Mouse (Mus musculus) right cerebral cortex, postnatal 36 days (tissue): Measurements from ENCODE around the gene Emg1.
"Not testable (repeated sequence)": the region's sequence is repeated elsewhere in the genome, so short reads cannot be mapped to it uniquely, and the experiment has no call there.

ENCODE experiments used
- DNase-seq, 2 experiments: peaks; one replicate each; pipeline ENCODE4 v3.0.0; 2022; ENCODE audit warnings: low spot score in 2 of 2, mixed read lengths in 1 of 2

Gene Emg1

DNA sequence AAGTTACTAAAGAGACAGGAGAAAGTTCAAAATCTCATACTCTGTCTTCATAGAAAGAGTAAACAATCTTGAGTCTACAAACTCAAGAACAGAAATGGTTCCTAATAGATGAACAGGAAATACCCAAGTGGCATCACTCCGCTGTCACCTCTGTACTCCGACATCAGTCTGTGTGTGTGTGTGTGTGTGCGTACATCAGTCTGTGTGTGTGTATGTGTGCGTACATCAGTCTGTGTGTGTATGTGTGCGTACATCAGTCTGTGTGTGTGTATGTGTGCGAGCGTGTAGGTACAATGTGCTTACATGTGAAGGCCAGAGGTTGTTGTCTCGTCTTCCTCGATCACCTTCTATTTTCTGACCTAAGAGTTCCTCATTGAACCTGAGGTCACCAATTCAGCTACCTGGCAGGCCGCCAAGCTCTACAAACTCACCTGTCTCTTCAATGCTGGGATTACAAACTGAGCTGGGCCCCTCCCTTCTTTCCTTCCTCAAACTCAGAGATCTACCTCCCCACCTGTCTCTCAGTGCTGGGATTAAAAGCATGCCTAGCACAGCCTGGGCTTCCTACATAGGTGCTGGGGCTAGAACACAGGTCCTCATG is 3.6 kb downstream of the Emg1 start:
- DNase-seq, result no peak

DNA sequence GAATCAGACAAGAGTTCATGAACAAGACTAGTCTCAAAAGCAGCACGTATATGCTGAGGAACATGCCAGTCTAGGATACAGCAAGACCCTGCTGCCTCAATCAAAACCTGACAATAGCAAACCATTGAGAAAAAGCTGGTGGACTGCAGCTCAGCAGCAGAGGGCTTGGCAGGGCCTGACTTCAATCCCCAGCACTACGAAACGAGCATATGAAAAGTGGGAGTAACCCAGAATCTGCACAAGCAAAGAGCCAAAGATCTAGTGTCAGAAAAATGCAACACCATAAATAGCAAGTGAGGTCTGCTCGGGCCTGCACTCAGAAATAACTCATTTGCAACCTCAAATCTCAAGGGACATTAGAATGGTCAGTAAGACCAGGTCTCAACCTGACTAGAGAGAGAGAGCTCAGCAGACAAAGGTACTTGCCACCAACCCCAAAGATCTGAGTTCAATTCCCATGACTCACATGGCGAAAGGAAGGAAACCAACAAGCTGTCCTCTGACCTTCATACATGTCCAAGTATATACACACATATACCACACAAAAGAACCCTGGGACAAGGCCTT is 5.8 kb downstream of the Emg1 start:
- DNase-seq, result no peak

DNA sequence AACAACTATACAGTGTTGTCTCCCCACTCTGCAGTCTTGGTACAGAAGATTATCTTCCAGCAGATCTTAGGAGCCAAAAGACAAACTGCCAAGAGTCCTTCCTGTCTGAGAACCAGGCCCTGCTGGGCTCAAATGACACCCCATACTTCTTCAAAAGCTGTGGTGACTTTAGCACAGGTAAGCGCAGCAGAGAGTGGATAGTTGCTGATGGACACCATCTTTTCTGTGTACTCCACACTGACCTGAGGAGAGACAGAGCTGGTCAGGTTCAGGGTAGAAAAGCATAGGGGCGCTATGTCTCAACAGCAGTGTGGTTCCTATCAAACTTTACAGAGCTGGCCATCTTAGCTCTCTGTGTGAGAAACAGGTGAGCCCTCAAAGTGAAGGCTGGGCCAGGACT is 7.6 kb downstream of the Emg1 start:
- DNase-seq, result no peak

DNA sequence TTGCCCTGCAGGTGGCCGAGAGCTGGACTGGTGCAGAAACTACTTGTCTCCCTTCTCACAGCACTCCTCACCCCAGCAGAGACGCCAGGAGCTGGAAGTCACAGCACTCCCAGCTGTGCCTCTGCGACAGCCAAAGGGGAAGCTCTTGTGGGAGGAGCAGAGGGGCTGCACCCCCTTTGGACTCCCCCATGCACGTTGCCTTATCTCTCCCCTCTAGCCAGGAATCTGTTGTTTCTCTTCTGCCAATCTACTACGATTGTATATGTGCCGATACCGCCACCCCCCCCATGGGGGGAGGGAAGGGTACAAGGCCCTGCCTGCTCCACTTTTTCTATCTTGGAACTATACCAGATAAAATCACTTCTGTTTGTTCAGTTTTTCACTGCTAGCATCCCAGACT is 8.2 kb downstream of the Emg1 start:
- no peak for DNase-seq

DNA sequence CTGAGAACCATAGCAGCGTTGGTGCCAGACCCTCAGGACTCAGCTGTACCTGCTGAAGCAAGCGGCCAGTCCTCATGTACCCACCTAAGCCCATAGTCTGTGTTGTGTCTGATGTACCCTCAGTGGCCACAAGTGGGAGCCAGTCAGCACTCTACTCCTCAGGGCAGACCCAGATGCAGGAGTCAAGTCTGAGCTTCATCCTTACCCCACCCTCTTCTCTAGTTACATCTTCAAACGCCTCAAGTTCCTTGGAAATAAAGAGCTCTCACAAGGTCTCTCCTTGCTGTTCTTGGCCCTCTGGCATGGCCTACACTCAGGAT is 9.2 kb downstream of the Emg1 start:
- peak; percentile 41 to 60 for DNase-seq

DNA sequence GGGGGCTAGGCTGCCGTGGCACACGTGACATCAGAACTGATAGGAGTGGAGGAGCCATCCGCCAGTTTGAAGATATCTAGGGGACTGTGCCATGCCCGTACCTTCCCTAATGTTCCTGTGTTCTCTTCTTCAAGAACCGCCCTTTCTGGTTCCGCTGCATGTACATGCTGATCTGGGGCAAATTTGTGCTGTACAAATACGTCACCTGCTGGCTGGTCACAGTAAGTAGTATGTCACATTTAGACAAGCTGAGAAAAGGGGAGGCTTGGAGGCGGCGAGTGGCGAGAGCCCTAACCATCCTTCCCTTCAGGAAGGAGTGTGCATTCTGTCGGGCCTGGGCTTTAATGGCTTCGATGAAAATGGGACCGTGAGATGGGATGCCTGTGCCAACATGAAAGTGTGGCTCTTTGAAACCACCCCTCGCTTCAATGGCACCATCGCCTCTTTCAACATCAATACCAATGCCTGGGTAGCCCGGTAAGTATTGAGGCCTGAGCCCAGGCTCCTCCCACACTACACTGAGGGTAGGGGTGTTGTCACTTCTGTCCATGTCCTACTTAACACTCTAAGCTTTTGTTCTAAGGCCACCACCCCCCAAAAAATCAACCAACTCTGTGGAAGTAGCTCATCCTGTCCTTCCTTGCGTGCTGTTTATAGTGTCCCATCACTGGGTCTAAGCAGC is 9.7 kb downstream of the Emg1 start:
- no peak for DNase-seq

DNA sequence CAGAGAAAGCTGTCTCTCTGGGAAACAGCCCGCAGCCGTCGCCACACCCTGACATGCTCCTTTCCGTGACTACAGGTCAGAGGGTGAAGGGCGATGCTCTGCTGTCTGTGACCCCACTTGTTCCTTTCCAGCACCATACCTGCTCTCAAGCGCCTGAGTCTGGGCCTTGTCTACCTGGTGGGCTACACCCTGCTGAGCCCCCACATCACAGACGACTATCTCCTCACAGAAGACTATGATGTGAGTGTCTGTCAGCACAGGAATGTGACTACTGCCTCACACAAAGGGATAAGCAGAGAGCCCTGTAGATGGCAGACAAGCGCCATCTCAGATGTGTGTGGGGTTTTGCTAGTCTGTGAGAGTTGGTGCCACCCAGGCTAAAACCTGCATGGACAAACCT is 10.6 kb downstream of the Emg1 start:
- DNase-seq, result no peak

DNA sequence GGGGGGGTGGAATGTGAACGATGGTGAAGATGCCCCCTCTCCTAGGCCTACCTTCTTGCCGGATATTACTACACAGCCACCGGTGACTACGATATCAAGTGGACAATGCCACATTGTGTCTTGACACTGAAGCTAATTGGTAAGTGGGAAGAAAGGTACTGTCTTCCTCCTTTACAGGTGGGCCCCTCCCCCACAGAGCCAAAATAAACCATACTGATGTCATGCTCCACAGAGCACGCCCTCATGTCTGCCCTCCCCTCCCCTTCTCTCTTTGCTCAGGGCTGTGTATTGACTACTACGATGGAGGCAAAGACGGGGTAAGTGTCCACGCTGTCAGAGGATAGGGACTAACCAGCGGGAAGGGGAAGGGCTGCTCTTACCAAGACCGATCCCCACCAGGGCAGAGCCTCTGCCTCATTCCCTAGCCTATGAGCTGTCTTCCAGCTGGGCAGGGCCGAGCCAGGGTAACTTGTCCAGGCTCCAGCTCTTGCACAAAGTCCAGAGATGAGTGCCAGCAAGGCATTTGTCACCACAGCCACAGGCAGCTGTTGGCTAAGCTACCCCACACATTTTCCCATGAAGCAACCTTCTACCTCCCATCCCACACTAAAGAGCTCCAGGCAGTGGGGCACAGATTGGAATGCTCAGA is 11.9 kb downstream of the Emg1 start:
- DNase-seq, result peak; percentile 37 to 66

DNA sequence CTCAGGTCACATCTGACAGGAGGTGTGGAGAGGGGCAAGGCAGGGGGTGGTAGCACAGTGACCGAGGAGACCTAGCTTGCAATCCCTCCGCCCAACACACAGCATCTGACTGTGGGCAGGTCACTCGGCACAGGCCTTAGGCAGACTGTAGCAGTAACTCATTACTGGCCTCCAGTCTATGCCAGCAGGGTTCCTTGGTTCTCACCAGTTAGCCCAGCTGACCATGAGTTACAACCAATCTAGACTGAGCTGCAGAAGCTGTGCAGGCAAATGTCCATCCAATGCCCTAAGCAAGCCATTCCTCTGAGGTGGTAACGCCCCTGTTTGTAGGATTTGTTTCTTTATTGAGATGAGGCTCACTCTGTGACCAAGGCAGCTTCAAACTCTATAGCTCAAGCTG is 12.6 kb downstream of the Emg1 start:
- no peak for DNase-seq

DNA sequence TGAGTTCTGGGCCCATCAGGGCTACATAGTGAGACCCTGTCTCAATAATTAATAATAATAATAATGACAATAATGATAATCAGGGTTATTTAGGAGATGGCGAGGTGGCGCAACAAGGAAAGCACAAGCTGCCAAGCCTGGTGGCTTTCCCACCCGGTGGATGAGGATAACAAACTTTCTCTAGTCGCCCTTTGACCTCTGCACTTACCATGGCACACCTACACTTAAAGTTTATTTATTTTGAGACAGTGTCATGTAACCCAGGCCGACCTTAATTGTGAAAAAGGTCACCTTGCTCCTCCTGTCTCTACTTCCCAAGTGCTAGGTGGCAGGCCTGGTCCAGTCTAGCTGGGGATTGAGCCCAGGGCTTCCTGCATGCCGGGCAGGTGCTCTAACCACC is 13.2 kb downstream of the Emg1 start:
- DNase-seq, result no peak

DNA sequence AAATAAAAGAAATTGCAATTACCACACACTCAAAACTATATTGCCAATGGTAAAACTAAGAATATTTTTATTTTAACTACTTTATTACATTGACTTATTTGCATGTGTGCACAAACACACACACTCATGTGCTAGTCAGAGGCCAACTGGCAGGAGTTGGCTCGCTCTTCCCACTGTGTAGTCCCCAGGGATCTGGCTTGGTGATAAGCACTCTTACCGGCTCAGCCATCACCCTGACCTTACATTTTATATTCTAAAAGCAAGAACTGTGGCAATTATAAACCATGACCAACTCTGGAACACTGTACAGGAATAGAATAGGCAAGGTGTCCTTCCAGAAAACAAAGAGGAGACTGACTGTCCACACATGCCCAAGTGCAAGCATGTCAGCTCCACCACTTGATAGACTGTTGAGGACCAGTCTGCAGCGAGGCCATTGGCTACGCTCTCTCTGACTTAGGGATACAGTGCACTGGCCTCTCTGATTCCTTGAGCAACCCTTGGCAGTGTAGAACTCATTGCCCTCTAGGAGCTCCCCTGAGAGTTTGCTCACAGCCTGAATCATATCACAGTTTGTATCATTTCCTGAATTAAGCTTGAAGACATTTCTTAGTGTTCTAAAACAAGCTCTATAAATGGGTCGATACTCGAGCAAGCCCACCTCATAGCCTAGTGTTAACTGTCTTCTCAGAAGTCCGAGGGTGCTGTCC is 15.4 kb downstream of the Emg1 start:
- no peak for DNase-seq

DNA sequence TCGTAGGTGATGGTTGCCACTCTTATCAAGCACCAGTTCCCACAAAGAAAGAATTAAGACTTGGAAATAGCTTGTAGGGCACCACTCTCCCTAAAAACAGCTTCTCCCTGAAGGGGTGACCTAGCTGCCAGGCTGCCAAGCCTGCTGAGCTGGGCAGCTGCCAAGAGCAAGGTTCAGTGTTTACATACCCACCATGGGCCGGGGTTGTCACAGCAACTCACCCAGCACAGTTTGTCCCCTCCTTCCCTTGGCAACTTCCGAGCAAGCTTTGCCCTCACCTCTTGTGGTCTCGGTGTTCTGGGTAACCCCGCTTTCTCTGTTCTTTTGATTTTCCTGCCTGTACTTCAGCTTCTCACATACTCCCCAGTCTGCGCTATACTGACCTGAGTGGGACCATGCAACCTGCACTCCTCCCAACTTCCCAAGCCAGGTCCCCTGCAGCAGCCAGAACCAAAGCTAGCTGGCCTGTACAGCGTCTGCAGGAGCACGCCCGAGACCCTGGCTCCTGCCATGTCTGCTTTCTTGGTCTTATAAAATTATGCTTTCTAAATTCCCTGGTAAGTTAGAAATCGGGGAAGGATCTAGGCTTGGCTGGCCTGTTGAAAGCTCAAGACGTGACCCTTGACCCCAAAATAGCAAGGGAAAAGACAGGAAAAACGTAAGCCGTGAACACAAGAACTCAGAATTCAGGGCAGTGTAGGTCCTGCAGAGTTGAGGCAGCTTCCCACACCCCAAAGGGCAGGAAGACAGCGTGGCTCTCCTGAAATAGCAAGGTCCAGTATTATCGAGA is 17.6 kb downstream of the Emg1 start:
- peak in 1 of 2 experiments; percentile 48 for DNase-seq

DNA sequence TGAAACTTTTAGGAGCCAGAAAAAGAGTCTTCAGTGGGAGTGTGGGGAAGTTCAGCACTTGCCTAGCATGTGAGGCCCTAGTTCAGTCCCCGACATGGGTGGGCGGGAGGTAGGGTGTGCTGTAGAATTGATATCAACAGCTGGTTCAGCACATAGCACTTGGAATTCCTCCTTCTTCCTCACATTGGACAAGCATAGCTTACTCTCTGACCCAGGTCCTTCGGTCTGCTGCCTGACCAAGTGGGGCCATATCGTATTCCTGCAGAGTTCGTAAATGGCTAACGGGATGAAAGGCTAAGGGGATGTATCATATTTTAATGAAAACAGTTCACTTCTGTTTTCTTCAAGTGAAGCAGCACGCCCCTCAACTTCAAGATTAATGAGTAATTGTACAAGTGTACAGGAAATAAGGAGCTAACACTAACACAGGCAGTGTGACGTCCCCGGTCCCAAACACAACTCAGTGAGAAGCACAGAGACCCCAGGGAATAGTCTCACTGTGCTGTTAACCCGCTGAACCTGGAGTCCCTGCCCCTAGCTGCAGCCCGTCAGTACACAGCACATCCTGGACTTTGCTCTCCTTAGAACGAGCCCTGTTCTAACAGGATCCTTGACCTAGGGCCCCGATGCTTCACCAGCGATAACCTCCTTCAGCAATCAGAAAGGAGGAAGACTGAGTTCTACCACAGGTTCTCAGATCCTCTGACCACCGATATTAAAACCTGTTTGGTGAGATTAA is 18.6 kb downstream of the Emg1 start:
- no peak for DNase-seq

DNA sequence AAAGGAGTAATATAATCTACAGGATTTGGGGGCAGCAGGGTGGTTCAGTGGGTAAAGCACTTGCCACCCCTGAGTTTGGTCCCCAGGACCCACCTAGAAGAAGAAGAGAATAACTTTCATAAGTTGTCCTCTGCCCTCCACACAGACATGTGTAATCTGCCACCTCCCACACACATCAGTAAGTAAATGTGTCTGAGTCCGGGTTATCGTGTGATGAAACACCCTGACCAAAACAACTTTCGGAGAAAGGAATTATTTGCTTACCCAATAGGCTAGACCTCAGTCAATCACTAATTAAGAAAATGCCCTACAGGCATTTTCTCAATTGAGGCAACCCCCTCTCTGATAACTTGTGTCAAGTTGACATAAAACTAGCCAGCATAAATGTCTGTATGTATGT is 21.5 kb downstream of the Emg1 start:
- no peak for DNase-seq

DNA sequence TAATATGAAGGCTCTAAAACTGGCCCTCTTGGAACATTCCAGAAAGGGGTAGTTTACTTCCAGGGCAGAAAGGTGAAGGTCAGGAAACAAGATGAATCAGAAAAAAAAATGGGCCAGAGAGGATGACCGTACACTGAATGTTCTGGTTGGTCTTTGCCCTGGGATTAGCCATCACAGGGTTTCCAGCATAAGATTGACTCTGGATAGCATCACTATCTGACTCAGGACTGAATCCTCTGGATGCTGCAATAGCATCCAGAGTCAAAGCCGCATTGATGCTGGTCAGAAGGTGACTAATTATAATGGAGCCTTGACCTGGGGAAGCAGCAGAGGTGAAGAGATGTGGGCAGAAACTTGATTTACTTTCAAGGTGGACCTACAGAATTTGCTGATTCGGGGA is 23.0 kb downstream of the Emg1 start:
- no peak for DNase-seq

DNA sequence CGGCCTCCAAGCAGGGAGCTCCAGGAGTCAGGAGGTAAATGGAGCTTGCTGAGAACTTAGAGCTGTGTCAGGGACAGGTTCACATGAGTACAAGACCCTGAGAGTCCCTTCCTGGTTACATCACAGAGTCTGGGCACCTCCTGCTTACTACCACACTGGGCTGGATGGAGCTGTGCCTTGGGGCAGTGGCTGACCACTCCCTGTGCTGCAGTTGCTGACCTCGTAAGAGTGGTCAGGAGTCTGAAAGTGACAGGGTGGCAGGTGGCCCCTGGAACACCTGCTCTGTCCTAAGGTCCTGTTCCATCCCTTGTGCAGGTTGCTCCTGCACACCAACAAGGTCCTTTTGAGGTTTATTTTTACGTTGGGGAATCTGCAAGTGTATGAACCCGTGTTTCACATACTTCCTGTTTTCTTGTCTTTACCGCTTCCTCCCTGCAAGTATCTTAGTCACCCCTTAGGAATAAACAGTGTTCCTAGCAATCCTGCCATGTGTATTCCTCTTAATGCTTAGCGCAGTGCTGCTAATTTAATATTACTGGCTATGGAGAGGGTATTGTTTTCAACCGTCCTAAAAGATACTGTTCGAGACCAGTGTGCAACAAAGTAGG is 23.7 kb downstream of the Emg1 start:
- DNase-seq, result no peak

DNA sequence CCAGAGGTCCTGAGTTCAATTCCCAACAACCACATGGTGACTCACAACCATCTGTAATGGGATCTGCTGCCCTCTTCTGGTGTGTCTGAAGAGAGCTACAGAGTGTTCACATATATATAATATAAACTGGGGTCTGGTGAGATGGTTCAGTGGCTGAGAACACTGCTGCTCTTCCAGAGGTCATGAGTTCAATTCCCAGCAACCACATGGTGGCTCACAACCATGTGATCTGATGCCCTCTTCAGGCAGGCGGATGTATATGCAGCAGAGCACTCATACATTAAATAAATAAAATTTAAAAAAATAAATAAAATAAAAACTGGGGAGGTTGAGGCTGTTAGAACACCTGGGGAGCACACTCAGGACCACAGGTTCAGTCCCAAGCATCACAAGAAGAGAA is 25.3 kb downstream of the Emg1 start:
- DNase-seq, result not testable (repeated sequence)

DNA sequence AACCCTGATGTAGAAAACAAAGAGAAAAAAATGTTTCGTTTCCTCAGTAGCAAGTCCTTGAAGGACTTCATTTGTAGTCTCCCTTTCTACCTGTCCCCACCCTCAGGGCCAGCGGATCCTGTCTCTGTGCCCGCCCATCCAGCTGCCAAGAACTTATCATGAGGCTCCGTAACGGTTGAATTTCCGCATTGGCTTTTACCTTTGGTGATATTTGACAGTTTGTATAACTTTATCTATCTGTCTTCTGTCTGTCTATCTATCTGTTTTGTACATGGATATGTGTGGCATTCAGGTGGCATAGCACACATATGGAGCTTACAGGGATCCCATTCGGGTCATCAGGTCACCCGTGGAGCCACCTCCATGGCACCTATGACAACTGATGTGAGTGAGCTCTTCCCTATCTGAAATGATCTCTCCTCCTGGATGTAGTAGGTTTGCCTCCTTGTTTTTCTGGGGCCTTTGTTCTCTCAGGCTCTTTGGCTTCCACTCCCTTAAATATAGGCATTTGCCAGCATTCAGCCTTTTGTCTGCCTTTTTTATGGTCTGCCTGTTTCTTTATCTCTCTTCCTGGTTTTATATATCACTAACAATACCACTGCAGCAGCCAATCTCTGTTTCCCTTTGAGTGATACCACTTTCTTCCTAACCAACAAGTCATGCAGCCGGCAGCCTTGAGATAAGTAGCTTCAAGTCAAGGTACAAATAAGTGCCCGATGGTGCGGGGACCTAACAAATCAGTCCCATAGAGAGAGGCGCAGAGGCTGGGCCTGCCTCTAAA is 26.2 kb downstream of the Emg1 start:
- no peak for DNase-seq

DNA sequence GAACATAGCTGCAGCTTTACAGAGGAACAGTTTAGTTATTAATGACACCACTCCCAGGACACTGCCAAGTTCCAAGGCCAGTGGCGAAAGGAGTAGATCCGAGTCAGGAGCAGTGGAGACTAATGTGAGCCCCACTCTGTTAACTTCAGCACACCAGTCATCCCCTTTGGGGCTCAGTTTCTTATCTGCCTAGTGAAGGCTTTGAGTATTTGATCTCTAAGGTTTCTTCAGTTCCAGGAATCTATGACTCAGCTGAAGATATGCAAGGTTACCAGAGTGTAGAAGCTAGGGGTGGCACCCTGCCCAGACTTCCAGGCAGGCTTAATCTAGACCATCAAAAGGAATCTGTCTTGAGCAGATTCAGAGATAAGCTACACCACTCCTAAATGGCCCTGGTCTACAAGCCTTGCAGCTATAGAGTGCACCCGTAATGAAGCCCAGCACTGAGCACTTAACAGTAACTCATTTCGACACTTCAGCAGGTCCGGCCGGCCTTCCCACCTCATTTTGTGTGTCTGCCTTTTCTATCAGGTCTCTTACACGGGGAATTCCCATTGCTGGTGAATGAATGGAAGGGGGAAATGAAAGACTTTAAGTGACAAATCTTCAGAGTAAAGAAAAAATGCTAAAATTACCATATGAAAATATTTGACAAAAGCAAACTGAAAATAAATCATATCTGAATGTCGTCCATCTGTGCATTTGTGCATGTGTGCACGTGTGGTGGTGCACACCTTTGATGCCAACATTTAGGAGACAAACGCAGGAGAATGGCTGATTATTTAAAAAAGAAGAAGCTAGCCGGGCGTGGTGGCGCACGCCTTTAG is 28.2 kb downstream of the Emg1 start:
- DNase-seq, result no peak
